Mouse (Mus musculus) ES-E14 (cell line): ENCODE data around the gene Ahdc1. TPM values are rescaled to one million over a fixed set of nuclear protein-coding genes. Genes with fewer than 3 reads are reported as not detected.
A peak's percentile ranks its signal among the peaks of the same experiment; 100 is the strongest.

Experiments
- DNase-seq: peaks from one replicate; pipeline ENCODE4 v3.0.0-alpha.2; 2013; ENCODE audit warnings: low read depth, low spot score
- H3K27ac ChIP-seq: 2 replicates; pipeline ENCODE4 v1.5.1; 2012; ENCODE audit warnings: low read depth, mild to moderate bottlenecking, low read length, moderate library complexity, mixed read lengths; ENCODE audit not compliant: poor library complexity, insufficient read depth, severe bottlenecking
- H3K36me3 ChIP-seq: 2 replicates; pipeline ENCODE4 v1.6.1; 2012; ENCODE audit warnings: mild to moderate bottlenecking, low read length, moderate library complexity, mixed read lengths; ENCODE audit not compliant: control insufficient read depth, poor library complexity, insufficient read depth, severe bottlenecking
- H3K4me1 ChIP-seq, 2 experiments: fragments of 150-350 bp in 1 of 2; sonication (generic) in 1 of 2; 2 replicates each; pipeline ENCODE4 v1.6.1; 2012; ENCODE audit warnings: low read length in 2 of 2, mild to moderate bottlenecking in 1 of 2, mixed read lengths in 1 of 2; ENCODE audit not compliant: control insufficient read depth in 2 of 2, insufficient read depth in 2 of 2, poor library complexity in 1 of 2
- H3K4me3 ChIP-seq, 2 experiments: fragments of 150-350 bp in 1 of 2; sonication (generic) in 1 of 2; 2 replicates each; pipeline ENCODE4 v1.5.1; 2012; ENCODE audit warnings: low read length in 2 of 2, low read depth in 1 of 2, mild to moderate bottlenecking in 1 of 2, mixed read lengths in 1 of 2; ENCODE audit not compliant: insufficient read depth in 1 of 2, poor library complexity in 1 of 2, severe bottlenecking in 1 of 2
- H3K9ac ChIP-seq: 2 replicates; pipeline ENCODE4 v1.6.1; 2012; ENCODE audit warnings: low read depth, mild to moderate bottlenecking, low read length, mixed read lengths; ENCODE audit not compliant: poor library complexity, insufficient read depth, severe bottlenecking
- H3K9me3 ChIP-seq: fragments of 150-350 bp; sonication (generic); 2 replicates; pipeline ENCODE4 v1.6.1; 2012; ENCODE audit warnings: low read depth, mild to moderate bottlenecking, low read length; ENCODE audit not compliant: control insufficient read depth, insufficient read depth
- CHD2 ChIP-seq: IDR thresholded peaks from 2 replicates; pipeline ENCODE4 v1.6.1; 2014; ENCODE audit warnings: mild to moderate bottlenecking, low read depth, low read length, inconsistent platforms
- HCFC1 ChIP-seq: IDR thresholded peaks from 2 replicates; pipeline ENCODE4 v1.6.1; 2012; ENCODE audit warnings: low read length, inconsistent platforms, borderline replicate concordance; ENCODE audit not compliant: insufficient read depth
- MAFK ChIP-seq: IDR thresholded peaks from 2 replicates; pipeline ENCODE4 v1.6.1; 2014; ENCODE audit warnings: mild to moderate bottlenecking, low read depth, low read length, inconsistent platforms; ENCODE audit not compliant: insufficient read depth
- ZC3H11A ChIP-seq: IDR thresholded peaks from 2 replicates; pipeline ENCODE4 v1.6.1; 2012; ENCODE audit warnings: low read depth, mild to moderate bottlenecking, inconsistent platforms, low read length, borderline replicate concordance
- ZNF384 ChIP-seq: IDR thresholded peaks from 2 replicates; pipeline ENCODE4 v1.6.1; 2012; ENCODE audit warnings: low read depth, low read length, inconsistent platforms
- in situ Hi-C, 2 experiments: fragments of 600-800 bp; cut with MboI; formaldehyde crosslinking; loops; one replicate each; pipeline ENCODE4 v1.15.1; 2025; ENCODE audit warnings: low sequenced_read_pairs in 2 of 2, inconsistent platforms in 1 of 2; ENCODE audit not compliant: unreplicated experiment in 2 of 2
- total RNA-seq: library from RNA; depleted of rRNA; stranded (reverse); fragments of 300-350 nt; gene quantifications from 2 replicates; pipeline ENCODE4 v1.2.3, GENCODE M21; 2012

The Ahdc1 gene
- total RNA-seq, 1 experiment: 61.8 TPM

DNA sequence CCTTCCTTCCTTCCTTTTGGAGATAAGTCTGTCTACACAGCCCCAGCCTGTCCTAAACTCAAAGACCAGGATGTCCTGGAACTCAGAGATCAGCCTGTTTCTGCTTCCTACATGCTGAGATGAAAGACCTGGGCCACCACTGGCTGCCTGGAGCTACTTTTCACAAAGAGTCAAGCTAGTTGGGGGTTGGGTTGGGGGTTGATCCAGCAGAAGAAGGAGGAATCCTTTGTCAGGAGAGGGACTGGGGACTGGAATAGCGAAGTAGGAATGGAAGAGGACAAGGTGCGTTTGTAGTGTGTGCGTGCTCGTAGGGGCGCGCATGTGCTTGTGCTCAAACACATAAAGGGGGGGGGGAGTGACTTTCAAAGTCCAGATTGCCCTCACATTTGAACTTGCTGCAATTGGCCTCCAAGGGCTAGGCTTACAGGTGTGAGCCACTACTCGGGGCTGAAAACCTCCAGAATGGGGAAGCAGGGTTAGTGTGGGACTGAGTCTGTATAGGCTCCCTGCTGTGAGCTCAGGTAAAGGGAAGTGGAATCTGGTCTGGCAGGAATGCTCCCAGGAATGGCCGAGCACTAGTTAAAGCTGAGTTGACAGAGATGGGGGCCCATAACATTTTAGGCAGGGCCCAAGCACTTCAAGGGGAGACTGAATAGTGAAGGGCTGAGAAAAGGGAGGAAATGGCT, 21.5 kb downstream of the Ahdc1 start:
- TF ChIP-seq HCFC1 (no peak), ZNF384 (no peak), ZC3H11A (no peak), CHD2 (no peak), MAFK (no peak)
- Histone ChIP-seq H3K36me3 (peaks cover 10% of the 10 kb centered on the region; the same call in 1 of the 2 replicates), H3K27ac (peak overlapping the region; percentile 74), H3K9me3 (no peaks in the 10 kb centered on the region), H3K4me1 (peaks cover 16 to 54% of the 10 kb centered on the region in 2 experiments), H3K4me3 (no peak overlapping the region), H3K9ac (peak overlapping the region; percentile 43; the same call in 1 of the 2 replicates)
- in situ Hi-C loops: no loop called here
- no peak for DNase-seq

DNA sequence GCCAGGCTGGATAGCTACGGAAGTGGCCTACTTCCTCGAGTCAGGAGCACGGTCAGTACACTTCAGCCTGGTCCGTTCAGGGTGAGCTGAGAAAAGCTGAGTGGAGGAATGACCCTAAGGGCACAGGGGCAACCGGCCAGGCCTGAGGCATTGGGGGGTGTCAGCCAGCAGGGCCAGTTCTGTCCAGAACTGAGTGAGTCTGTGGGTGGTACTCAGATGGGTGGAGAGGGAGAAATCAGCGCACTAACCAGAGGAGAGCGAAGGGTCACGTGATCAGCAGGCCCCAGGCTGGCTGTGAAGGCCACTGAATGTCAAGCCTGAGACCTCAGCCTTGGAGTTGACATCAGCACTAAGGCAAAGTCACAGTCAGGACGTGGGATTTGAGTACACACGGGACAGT, 23.4 kb downstream of the Ahdc1 start:
- no peak for DNase-seq
- Histone ChIP-seq H3K36me3 (peaks cover 6% of the 10 kb centered on the region; the same call in 1 of the 2 replicates), H3K27ac (peak overlapping the region; percentile 28; the same call in 1 of the 2 replicates), H3K9ac (no peak overlapping the region), H3K4me3 (no peak overlapping the region), H3K4me1 (peaks cover 13 to 40% of the 10 kb centered on the region in 2 experiments), H3K9me3 (no peaks in the 10 kb centered on the region)
- no peak for TF ChIP-seq ZC3H11A
- no peak for TF ChIP-seq CHD2
- TF ChIP-seq MAFK: no peak
- no peak for TF ChIP-seq HCFC1
- TF ChIP-seq ZNF384: no peak
- in situ Hi-C loops: no loop called here

GRCm38 (mm10) chr4:133035446-133035845, 24.4 kb downstream of the Ahdc1 start:
- TF ChIP-seq ZNF384 (no peak), ZC3H11A (no peak), CHD2 (no peak), HCFC1 (no peak), MAFK (no peak)
- Histone ChIP-seq H3K36me3 (peaks cover 3% of the 10 kb centered on the region; the same call in 1 of the 2 replicates), H3K9me3 (no peaks in the 10 kb centered on the region), H3K4me3 (no peak overlapping the region), H3K4me1 (peaks cover 13 to 34% of the 10 kb centered on the region in 2 experiments), H3K27ac (no peak overlapping the region), H3K9ac (no peak overlapping the region)
- no peak for DNase-seq
- in situ Hi-C loops: no loop called here

- no peak overlapping the region for H3K27ac ChIP-seq
- H3K4me1 ChIP-seq: peaks cover 13 to 31% of the 10 kb centered on the region in 2 experiments
These were observed 24.9 kb downstream of the Ahdc1 start for GRCm38 (mm10) chr4:133035946-133036345.

More at GRCm38 (mm10) chr4:133035946-133036345, 24.9 kb downstream of the Ahdc1 start:
- peaks cover 3% of the 10 kb centered on the region; the same call in 1 of the 2 replicates for H3K36me3 ChIP-seq
- DNase-seq: no peak
- in situ Hi-C loops: no loop called here
- no peaks in the 10 kb centered on the region for H3K9me3 ChIP-seq
- TF ChIP-seq CHD2 (no peak), ZNF384 (no peak), MAFK (no peak), HCFC1 (no peak), ZC3H11A (no peak)
- H3K9ac ChIP-seq: no peak overlapping the region
- no peak overlapping the region for H3K4me3 ChIP-seq
